Mouse (Mus musculus): Measurements from ENCODE around the gene Prickle2. TPM values are rescaled to one million over a fixed set of nuclear protein-coding genes. Genes with fewer than 3 reads are reported as not detected.
A peak's percentile ranks its signal among the peaks of the same experiment; 100 is the strongest.

The Prickle2 gene
- total and polyA plus RNA-seq, 2 experiments from 2014 or later, result 2.2 to 5.4 TPM

- no peak for TF ChIP-seq EP300 (IDR thresholded peaks at IDR 0.05; ENCODE audit: low read depth)
- TF ChIP-seq CTCF (IDR thresholded peaks at IDR 0.05; ENCODE audit: low read depth), result no peak
- H3K4me2 ChIP-seq (ENCODE audit: low read depth, low read length), result peak overlapping the region; percentile 1; the same call in 1 of the 2 replicates
- no peaks in the 10 kb centered on the region for H3K4me1 ChIP-seq (ENCODE audit: control insufficient read depth, insufficient read depth)
- no peak overlapping the region for H3K9ac ChIP-seq (replicated peaks; ENCODE audit: low read depth, low read length)
- H3K27me3 ChIP-seq (ENCODE audit: control insufficient read depth, insufficient read depth, low read length), result no peaks in the 10 kb centered on the region
- no peak overlapping the region for H3K4me3 ChIP-seq (ENCODE audit: low read depth, low read length)
- no peak for DNase-seq (ENCODE audit: low spot score)
- ATAC-seq (ENCODE audit: insufficient read depth, low read depth), result no peak
- H3K27ac ChIP-seq (ENCODE audit: low read depth), result no peak overlapping the region
- WGBS, result 36% methylated on average over 7 of the region's 7 CpGs
- no peaks in the 10 kb centered on the region for H3K9me3 ChIP-seq (replicated peaks; ENCODE audit: control insufficient read depth, low read length)
- H3K36me3 ChIP-seq (replicated peaks; ENCODE audit: control insufficient read depth, insufficient read depth, low read length), result no peaks in the 10 kb centered on the region
Observed at GRCm38 (mm10) chr6:92728514-92728913, 22.6 kb upstream of the Prickle2 start.

DNA sequence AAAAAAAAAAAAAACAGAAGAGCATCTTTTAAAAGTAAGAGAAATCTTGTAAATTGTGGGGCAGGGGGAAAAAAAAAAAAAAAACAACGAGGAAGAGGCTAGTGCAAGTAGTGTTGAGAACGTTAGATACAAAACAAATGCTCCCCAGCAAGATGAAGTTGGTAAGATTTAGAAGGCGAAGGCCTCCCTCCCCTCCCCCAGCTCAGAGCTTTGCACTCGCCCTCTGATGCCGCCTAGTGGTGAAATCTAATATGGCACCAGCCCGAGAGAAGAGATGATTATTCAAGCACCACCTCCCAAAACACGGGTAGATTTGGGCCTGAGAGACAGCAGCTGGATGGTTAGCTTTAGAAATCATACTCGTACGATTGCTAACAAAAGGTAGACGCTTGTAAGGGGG, 22.1 kb upstream of the Prickle2 start:
- H3K4me3 ChIP-seq (ENCODE audit: low read depth, low read length), result no peak overlapping the region
- TF ChIP-seq EP300 (IDR thresholded peaks at IDR 0.05; ENCODE audit: low read depth), result no peak
- TF ChIP-seq CTCF (IDR thresholded peaks at IDR 0.05; ENCODE audit: low read depth), result peak; percentile 95
- no peak; the same call in 1 of the 2 replicates for ATAC-seq (ENCODE audit: insufficient read depth, low read depth)
- DNase-seq (ENCODE audit: low spot score), result peak; percentile 51
- no peak overlapping the region for H3K9ac ChIP-seq (replicated peaks; ENCODE audit: low read depth, low read length)
- 5% methylated on average over 10 of the region's 10 CpGs for whole genome bisulfite sequencing
- no peaks in the 10 kb centered on the region for H3K27me3 ChIP-seq (ENCODE audit: control insufficient read depth, insufficient read depth, low read length)
- no peaks in the 10 kb centered on the region for H3K4me1 ChIP-seq (ENCODE audit: control insufficient read depth, insufficient read depth)
- H3K27ac ChIP-seq (ENCODE audit: low read depth), result no peak overlapping the region
- no peaks in the 10 kb centered on the region for H3K9me3 ChIP-seq (replicated peaks; ENCODE audit: control insufficient read depth, low read length)
- H3K4me2 ChIP-seq (ENCODE audit: low read depth, low read length), result peak overlapping the region; percentile 1; the same call in 1 of the 2 replicates
- no peaks in the 10 kb centered on the region for H3K36me3 ChIP-seq (replicated peaks; ENCODE audit: control insufficient read depth, insufficient read depth, low read length)

DNA sequence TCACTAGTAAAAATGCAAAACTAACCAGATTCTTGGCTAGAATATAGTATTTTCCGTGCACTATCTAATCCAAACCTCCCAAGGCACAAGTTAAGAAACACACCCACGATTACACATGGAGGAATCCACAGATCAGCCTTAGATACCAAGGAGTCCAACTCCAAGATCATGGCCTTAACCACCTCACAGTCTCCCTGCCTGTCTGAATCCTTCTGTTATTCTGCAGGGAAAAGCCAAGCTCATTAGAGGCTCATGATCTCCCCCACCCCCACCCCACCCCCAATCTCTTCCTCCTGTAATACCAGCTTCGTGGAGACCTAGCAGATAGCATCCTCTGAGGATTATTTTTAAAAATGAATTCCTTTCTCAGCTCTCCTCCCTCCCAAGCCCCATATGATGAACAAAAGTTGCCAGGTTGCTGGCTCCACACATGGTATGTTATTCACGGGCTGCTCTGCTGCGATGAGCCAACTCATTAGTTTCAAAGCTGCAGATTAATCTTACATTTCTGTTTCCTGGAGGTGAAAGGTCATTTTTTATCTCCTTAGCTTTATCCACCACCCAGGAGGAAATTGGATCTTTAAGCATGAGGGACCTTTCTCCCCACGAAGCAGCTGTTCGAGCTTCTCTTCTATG, 21.5 kb upstream of the Prickle2 start:
- H3K36me3 ChIP-seq (replicated peaks; ENCODE audit: control insufficient read depth, insufficient read depth, low read length), result no peaks in the 10 kb centered on the region
- H3K9ac ChIP-seq (replicated peaks; ENCODE audit: low read depth, low read length), result no peak overlapping the region
- no peaks in the 10 kb centered on the region for H3K4me1 ChIP-seq (ENCODE audit: control insufficient read depth, insufficient read depth)
- no peak overlapping the region for H3K4me2 ChIP-seq (ENCODE audit: low read depth, low read length)
- no peaks in the 10 kb centered on the region for H3K27me3 ChIP-seq (ENCODE audit: control insufficient read depth, insufficient read depth, low read length)
- H3K27ac ChIP-seq (ENCODE audit: low read depth), result no peak overlapping the region
- no peak overlapping the region for H3K4me3 ChIP-seq (ENCODE audit: low read depth, low read length)
- ATAC-seq (ENCODE audit: insufficient read depth, low read depth) (no peak), DNase-seq (ENCODE audit: low spot score) (no peak)
- no peaks in the 10 kb centered on the region for H3K9me3 ChIP-seq (replicated peaks; ENCODE audit: control insufficient read depth, low read length)
- no peak for TF ChIP-seq CTCF (IDR thresholded peaks at IDR 0.05; ENCODE audit: low read depth)
- no peak for TF ChIP-seq EP300 (IDR thresholded peaks at IDR 0.05; ENCODE audit: low read depth)
- 26% methylated on average over 7 of the region's 7 CpGs for WGBS

GRCm38 (mm10) chr6:92726121-92726520, 20.2 kb upstream of the Prickle2 start:
- H3K4me1 ChIP-seq (ENCODE audit: control insufficient read depth, insufficient read depth), result no peaks in the 10 kb centered on the region
- no peak overlapping the region for H3K9ac ChIP-seq (replicated peaks; ENCODE audit: low read depth, low read length)
- no peaks in the 10 kb centered on the region for H3K27me3 ChIP-seq (ENCODE audit: control insufficient read depth, insufficient read depth, low read length)
- H3K27ac ChIP-seq (ENCODE audit: low read depth), result no peak overlapping the region
- H3K4me3 ChIP-seq (ENCODE audit: low read depth, low read length), result no peak overlapping the region
- ATAC-seq (ENCODE audit: insufficient read depth, low read depth) (no peak), DNase-seq (ENCODE audit: low spot score) (no peak)
- TF ChIP-seq EP300 (IDR thresholded peaks at IDR 0.05; ENCODE audit: low read depth) (no peak), CTCF (IDR thresholded peaks at IDR 0.05; ENCODE audit: low read depth) (no peak)
- no peaks in the 10 kb centered on the region for H3K9me3 ChIP-seq (replicated peaks; ENCODE audit: control insufficient read depth, low read length)
- no peaks in the 10 kb centered on the region for H3K36me3 ChIP-seq (replicated peaks; ENCODE audit: control insufficient read depth, insufficient read depth, low read length)
- 70% methylated on average over 5 of the region's 5 CpGs for WGBS
- H3K4me2 ChIP-seq (ENCODE audit: low read depth, low read length), result no peak overlapping the region

- no peaks in the 10 kb centered on the region for H3K4me1 ChIP-seq (ENCODE audit: control insufficient read depth, insufficient read depth)
- TF ChIP-seq CTCF (IDR thresholded peaks at IDR 0.05; ENCODE audit: low read depth) (no peak), EP300 (IDR thresholded peaks at IDR 0.05; ENCODE audit: low read depth) (no peak)
- DNase-seq (ENCODE audit: low spot score) (no peak), ATAC-seq (ENCODE audit: insufficient read depth, low read depth) (no peak)
- H3K4me3 ChIP-seq (ENCODE audit: low read depth, low read length), result no peak overlapping the region
- no peak overlapping the region for H3K27ac ChIP-seq (ENCODE audit: low read depth)
- no peaks in the 10 kb centered on the region for H3K27me3 ChIP-seq (ENCODE audit: control insufficient read depth, insufficient read depth, low read length)
- no peaks in the 10 kb centered on the region for H3K36me3 ChIP-seq (replicated peaks; ENCODE audit: control insufficient read depth, insufficient read depth, low read length)
- H3K9ac ChIP-seq (replicated peaks; ENCODE audit: low read depth, low read length), result no peak overlapping the region
- no peaks in the 10 kb centered on the region for H3K9me3 ChIP-seq (replicated peaks; ENCODE audit: control insufficient read depth, low read length)
- WGBS, result 81% methylated on average over 2 of the region's 2 CpGs
- H3K4me2 ChIP-seq (ENCODE audit: low read depth, low read length), result no peak overlapping the region
Observed at GRCm38 (mm10) chr6:92724394-92724793, 18.4 kb upstream of the Prickle2 start.

DNA sequence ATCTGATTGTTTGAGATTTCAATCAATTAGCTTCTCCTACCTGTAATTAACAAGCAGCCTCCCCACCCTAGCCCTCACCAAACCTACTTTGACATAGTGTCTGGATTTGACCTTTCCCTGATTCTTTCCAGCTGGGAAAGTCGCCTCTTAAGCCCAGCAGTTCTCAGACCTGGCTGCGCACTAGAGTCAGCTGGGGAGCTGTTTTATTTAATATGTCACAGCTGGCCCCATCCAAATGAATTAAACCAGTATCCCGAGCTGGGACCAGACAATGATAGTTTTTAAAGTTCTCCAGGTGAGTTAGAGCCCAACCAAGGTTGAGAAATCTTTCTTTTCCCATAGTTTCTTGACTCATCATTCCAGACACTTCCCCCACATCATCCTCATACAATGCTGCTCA, 9.9 kb upstream of the Prickle2 start:
- H3K27me3 ChIP-seq (ENCODE audit: control insufficient read depth, insufficient read depth, low read length), result no peaks in the 10 kb centered on the region
- H3K36me3 ChIP-seq (replicated peaks; ENCODE audit: control insufficient read depth, insufficient read depth, low read length), result no peaks in the 10 kb centered on the region
- H3K4me3 ChIP-seq (ENCODE audit: low read depth, low read length), result no peak overlapping the region
- 64% methylated on average over 3 of the region's 3 CpGs for WGBS
- no peaks in the 10 kb centered on the region for H3K4me1 ChIP-seq (ENCODE audit: control insufficient read depth, insufficient read depth)
- no peak overlapping the region for H3K4me2 ChIP-seq (ENCODE audit: low read depth, low read length)
- no peaks in the 10 kb centered on the region for H3K9me3 ChIP-seq (replicated peaks; ENCODE audit: control insufficient read depth, low read length)
- H3K9ac ChIP-seq (replicated peaks; ENCODE audit: low read depth, low read length), result no peak overlapping the region
- DNase-seq (ENCODE audit: low spot score), result no peak
- H3K27ac ChIP-seq (ENCODE audit: low read depth), result no peak overlapping the region
- no peak for ATAC-seq (ENCODE audit: insufficient read depth, low read depth)
- no peak for TF ChIP-seq CTCF (IDR thresholded peaks at IDR 0.05; ENCODE audit: low read depth)
- TF ChIP-seq EP300 (IDR thresholded peaks at IDR 0.05; ENCODE audit: low read depth), result no peak

Data from heart, postnatal 0 days (tissue).